Mouse (Mus musculus) ES-Bruce4 (cell line): ENCODE data around the gene Memo1. TPM values are rescaled to one million over a fixed set of nuclear protein-coding genes. Genes with fewer than 3 reads are reported as not detected.
"Not testable (repeated sequence)": the region's sequence is repeated elsewhere in the genome, so short reads cannot be mapped to it uniquely, and the experiment has no call there.

Experiments
- H3K27ac ChIP-seq: 2 replicates; pipeline ENCODE4 v1.5.1; 2012; ENCODE audit warnings: low read length, inconsistent platforms; ENCODE audit not compliant: insufficient read depth
- H3K27me3 ChIP-seq: 2 replicates; pipeline ENCODE4 v1.6.1; 2012; ENCODE audit warnings: mild to moderate bottlenecking, low read length, inconsistent platforms; ENCODE audit not compliant: control insufficient read depth, poor library complexity, insufficient read depth, severe bottlenecking
- H3K36me3 ChIP-seq: 2 replicates; pipeline ENCODE4 v1.6.1; 2012; ENCODE audit warnings: inconsistent platforms, mild to moderate bottlenecking, low read length, moderate library complexity; ENCODE audit not compliant: control insufficient read depth, poor library complexity, insufficient read depth, severe bottlenecking
- H3K4me1 ChIP-seq: one replicate; pipeline ENCODE4 v1.8.1; 2011; ENCODE audit warnings: low read length; ENCODE audit not compliant: control insufficient read depth, insufficient read depth
- H3K4me3 ChIP-seq: 2 replicates; pipeline ENCODE4 v1.5.1; 2011; ENCODE audit warnings: low read depth, mild to moderate bottlenecking, low read length
- H3K9ac ChIP-seq: 2 replicates; pipeline ENCODE4 v1.6.1; 2012; ENCODE audit warnings: low read depth, mild to moderate bottlenecking, inconsistent platforms; ENCODE audit not compliant: poor library complexity, severe bottlenecking
- H3K9me3 ChIP-seq: replicated peaks from 2 replicates; pipeline ENCODE4 v1.6.1; 2012; ENCODE audit warnings: mild to moderate bottlenecking, low read length, inconsistent platforms; ENCODE audit not compliant: control insufficient read depth, poor library complexity, insufficient read depth, severe bottlenecking
- CTCF ChIP-seq: IDR thresholded peaks from one replicate; pipeline ENCODE4 v1.8.1; 2011; ENCODE audit warnings: low read depth, low read length
- EP300 ChIP-seq: IDR thresholded peaks from 2 replicates; pipeline ENCODE4 v1.6.1; 2011; ENCODE audit warnings: low read depth, low read length; ENCODE audit not compliant: insufficient read depth
- POLR2A ChIP-seq: IDR thresholded peaks from one replicate; pipeline ENCODE4 v1.8.1; 2011; ENCODE audit warnings: low read length; ENCODE audit not compliant: insufficient read depth
- polyA plus RNA-seq: library from polyadenylated mRNA; stranded (reverse); fragments of >200 nt; gene quantifications from 2 replicates; pipeline ENCODE4 v1.2.4, GENCODE M21; 2011; ENCODE audit warnings: low read depth; ENCODE audit not compliant: missing spikeins, insufficient read depth, insufficient read length

The Memo1 gene
- polyA plus RNA-seq, 1 experiment = 74.6 TPM

DNA sequence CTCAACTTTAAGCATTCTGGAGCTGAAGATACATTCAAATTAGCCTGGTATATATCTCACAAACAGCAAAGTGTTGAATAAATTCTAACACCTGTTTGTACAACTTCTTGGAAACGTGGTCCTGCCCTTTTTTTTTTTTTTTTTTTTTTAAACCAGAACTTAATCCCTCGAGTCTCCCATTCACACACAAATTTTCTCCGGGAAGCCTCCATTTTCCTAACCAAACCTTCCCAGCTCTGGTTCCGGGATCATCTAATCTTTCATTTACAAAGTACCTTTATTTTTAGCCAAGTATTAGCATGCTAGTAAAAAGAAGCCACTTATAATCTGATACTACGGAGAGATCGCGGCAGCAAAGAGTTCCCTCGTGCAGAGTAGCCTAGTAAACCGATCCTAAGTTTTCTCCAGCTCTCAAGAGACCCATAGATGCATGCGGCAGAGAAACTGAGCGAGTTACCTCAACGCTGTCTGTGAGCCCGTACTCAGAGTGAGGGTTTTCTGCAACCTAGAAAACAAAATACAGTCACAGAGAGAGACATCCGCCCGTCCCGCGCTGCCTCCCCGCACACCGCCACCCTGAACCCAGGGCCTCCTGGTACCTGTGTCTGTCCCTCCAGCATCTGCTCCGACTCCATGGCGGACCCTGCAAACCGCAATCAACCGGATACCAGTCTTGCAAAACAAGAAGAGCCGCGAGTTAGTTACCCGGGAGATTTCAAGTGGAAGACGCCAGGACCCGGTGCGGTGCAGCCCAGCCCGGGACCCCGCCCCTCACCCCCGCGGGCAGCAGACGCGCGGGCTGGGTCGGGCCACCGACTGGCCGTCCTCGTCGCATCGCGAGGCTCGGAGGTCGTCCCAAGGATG is 20.4 kb upstream of the Memo1 start:
- H3K36me3 ChIP-seq = peaks cover 17% of the 10 kb centered on the region
- no peak for TF ChIP-seq POLR2A
- TF ChIP-seq CTCF = no peak
- H3K4me3 ChIP-seq = peak overlapping the region; percentile 92
- no peaks in the 10 kb centered on the region for H3K27me3 ChIP-seq
- peak overlapping the region; percentile 87 for H3K9ac ChIP-seq
- H3K4me1 ChIP-seq = peaks cover 2% of the 10 kb centered on the region
- H3K27ac ChIP-seq = peak overlapping the region; percentile 37
- H3K9me3 ChIP-seq = no peaks in the 10 kb centered on the region

DNA sequence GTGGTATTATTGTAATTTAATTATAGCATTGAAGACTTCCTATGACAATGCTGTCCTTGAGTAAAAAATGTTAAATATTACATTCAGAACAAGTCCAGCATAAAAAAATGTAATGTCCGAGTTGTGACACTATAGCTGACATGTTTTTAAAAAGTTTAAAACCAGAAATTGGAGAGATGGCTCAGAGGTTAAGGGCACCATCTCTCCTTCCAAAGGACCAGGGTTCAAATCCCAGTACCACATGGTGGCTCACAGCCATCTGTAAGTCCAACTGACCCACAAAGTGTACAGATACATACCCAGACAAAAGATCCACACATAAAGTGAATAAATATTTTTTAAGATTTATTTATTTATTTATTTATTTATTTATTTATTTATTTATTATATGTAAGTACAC is 10.7 kb upstream of the Memo1 start:
- no peaks in the 10 kb centered on the region for H3K4me1 ChIP-seq
- no peak overlapping the region for H3K4me3 ChIP-seq
- TF ChIP-seq EP300 (no peak), CTCF (no peak), POLR2A (no peak)
- H3K27ac ChIP-seq = no peak overlapping the region
- no peaks in the 10 kb centered on the region for H3K27me3 ChIP-seq
- H3K9me3 ChIP-seq = no peaks in the 10 kb centered on the region
- no peak overlapping the region for H3K9ac ChIP-seq
- H3K36me3 ChIP-seq = peaks cover 36% of the 10 kb centered on the region

DNA sequence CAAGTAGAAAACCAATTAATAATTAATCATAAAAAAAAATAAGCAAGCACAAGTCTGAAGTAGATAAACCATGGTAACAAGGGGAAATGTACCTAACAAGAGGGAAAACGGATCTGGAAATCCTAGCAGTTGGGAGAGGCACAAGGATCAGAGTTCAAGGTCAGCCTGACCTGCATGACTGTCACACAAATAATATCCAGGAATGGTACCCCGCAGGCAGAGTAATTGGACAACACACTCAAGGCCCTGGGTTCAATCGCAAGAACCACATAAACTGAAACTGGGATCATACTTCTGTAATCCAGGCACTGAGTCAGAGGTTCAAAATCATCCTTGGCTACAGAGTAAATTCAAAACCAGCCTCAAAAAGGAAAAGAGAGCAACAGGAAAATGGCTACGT is 10.3 kb upstream of the Memo1 start:
- Histone ChIP-seq H3K9ac (no peak overlapping the region), H3K9me3 (no peaks in the 10 kb centered on the region), H3K27ac (no peak overlapping the region), H3K27me3 (no peaks in the 10 kb centered on the region), H3K36me3 (peaks cover 36% of the 10 kb centered on the region), H3K4me1 (no peaks in the 10 kb centered on the region), H3K4me3 (no peak overlapping the region)
- TF ChIP-seq CTCF (no peak), EP300 (no peak), POLR2A (no peak)

DNA sequence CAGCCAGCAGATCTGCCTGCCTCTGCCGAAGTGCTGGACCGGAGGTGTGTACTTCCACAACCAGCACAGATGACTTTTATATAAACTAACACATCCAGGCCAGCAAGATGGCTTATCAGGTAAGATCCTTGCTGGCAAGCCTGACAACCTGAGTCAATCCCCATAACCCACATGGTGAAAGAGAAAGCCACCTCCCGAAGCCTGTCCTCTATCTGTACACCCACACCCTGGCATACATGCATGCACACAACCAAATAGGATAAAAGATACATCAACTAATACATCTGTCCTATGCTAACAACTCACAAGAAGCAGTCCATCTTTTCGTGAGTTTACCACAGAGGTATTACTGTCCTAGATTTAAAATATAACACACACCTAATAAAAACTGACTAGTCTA is 8.7 kb upstream of the Memo1 start:
- Histone ChIP-seq H3K27ac (peak overlapping the region; percentile 61), H3K4me3 (no peak overlapping the region), H3K9ac (no peak overlapping the region; the same call in 1 of the 2 replicates), H3K36me3 (peaks cover 34% of the 10 kb centered on the region), H3K9me3 (no peaks in the 10 kb centered on the region), H3K4me1 (no peaks in the 10 kb centered on the region), H3K27me3 (no peaks in the 10 kb centered on the region)
- TF ChIP-seq CTCF = no peak
- no peak for TF ChIP-seq POLR2A
- no peak for TF ChIP-seq EP300

DNA sequence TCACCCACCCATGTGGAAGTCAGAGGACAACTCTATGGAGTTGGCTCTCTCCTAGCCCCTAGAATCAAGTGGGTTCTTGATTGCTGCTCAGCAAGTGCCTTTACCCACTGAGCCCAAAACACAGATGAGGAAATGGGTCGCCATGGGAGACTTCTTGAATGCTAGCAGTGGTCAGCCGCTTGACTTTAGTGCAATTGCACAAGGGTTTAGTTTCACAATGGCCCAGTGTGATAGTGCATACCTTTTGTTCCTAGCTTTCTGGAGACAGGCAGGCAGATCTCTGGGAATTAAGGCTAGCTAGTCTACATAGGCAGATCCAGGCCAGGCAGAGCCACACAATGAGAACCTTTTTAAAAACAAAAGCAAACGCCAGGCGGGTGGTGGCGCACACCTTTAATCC is 4.8 kb upstream of the Memo1 start:
- Histone ChIP-seq H3K4me3 (no peak overlapping the region), H3K36me3 (peaks cover 13% of the 10 kb centered on the region), H3K4me1 (no peaks in the 10 kb centered on the region), H3K9ac (no peak overlapping the region), H3K27ac (peak overlapping the region; percentile 21; the same call in 1 of the 2 replicates), H3K27me3 (no peaks in the 10 kb centered on the region), H3K9me3 (no peaks in the 10 kb centered on the region)
- TF ChIP-seq EP300 (no peak), POLR2A (no peak), CTCF (no peak)

DNA sequence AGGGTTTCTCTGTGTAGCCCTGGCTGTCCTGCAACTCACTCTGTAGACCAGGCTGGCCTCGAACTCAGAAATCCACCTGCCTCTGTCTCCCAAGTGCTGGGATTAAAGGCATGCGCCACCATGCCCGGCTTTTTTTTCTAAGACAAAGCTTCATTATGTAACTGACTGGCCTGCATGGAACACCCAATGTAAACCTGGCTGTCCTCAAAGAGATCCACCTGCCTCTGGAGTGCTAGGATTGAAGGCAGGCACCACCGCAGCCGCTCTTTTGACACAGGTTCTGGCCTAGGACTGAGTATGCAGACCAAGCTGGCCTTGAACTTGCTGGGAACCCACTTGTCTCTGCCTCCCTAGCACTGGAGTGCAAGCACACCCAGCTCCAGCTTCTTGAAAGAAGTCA is 1.7 kb upstream of the Memo1 start:
- H3K4me3 ChIP-seq, H3K27ac ChIP-seq, H3K36me3 ChIP-seq, H3K27me3 ChIP-seq, H3K4me1 ChIP-seq, H3K9ac ChIP-seq, H3K9me3 ChIP-seq: not testable (repeated sequence)
